Mouse (Mus musculus) limb, embryonic 14.5 days (tissue): Measurements from ENCODE around the gene Cyp2u1. TPM values are rescaled to one million over a fixed set of nuclear protein-coding genes. Genes with fewer than 3 reads are reported as not detected.

Experiments used
- ATAC-seq: fragments of 200-750 bp; cut with Nextera tagmentation; 2 replicates; pipeline ENCODE4 v1.8.0; 2017; ENCODE audit warnings: low read depth, moderate number of reproducible peaks, moderate TSS enrichment; ENCODE audit not compliant: low FRiP score
- DNase-seq: peaks from one replicate; pipeline ENCODE4 v3.0.0-alpha.2; 2015; ENCODE audit warnings: low spot score
- H3K27ac ChIP-seq: fragments of 300-500 bp; sonication (generic); replicated peaks from 2 replicates; pipeline ENCODE4 v1.5.1; 2014; ENCODE audit warnings: low read depth, mild to moderate bottlenecking, low read length, moderate library complexity, mixed read lengths
- H3K27me3 ChIP-seq: fragments of 300-500 bp; sonication (generic); 2 replicates; pipeline ENCODE4 v1.6.1; 2014; ENCODE audit warnings: low read length, mixed read lengths; ENCODE audit not compliant: control insufficient read depth, insufficient read depth
- H3K36me3 ChIP-seq: fragments of 300-500 bp; sonication (generic); 2 replicates; pipeline ENCODE4 v1.6.1; 2014; ENCODE audit warnings: mild to moderate bottlenecking, low read length, moderate library complexity, mixed read lengths; ENCODE audit not compliant: control insufficient read depth, insufficient read depth
- H3K4me1 ChIP-seq: fragments of 300-500 bp; sonication (generic); 2 replicates; pipeline ENCODE4 v1.6.1; 2014; ENCODE audit warnings: antibody characterized with exemption, low read length, mixed read lengths; ENCODE audit not compliant: control insufficient read depth, insufficient read depth
- H3K4me2 ChIP-seq: fragments of 300-500 bp; sonication (generic); replicated peaks from 2 replicates; pipeline ENCODE4 v1.6.1; 2014; ENCODE audit warnings: low read depth, mild to moderate bottlenecking, low read length, moderate library complexity; ENCODE audit not compliant: severe bottlenecking
- H3K4me3 ChIP-seq: fragments of 300-500 bp; sonication (generic); replicated peaks from 2 replicates; pipeline ENCODE4 v1.5.1; 2014; ENCODE audit warnings: low read length
- H3K9ac ChIP-seq: fragments of 300-500 bp; sonication (generic); 2 replicates; pipeline ENCODE4 v1.6.1; 2014; ENCODE audit warnings: mild to moderate bottlenecking, low read depth, low read length, moderate library complexity; ENCODE audit not compliant: severe bottlenecking
- H3K9me3 ChIP-seq: fragments of 300-500 bp; sonication (generic); 2 replicates; pipeline ENCODE4 v1.6.1; 2016; ENCODE audit warnings: low read length; ENCODE audit not compliant: control insufficient read depth
- POLR2A ChIP-seq: fragments of 200-500 bp; IDR thresholded peaks from 2 replicates; pipeline ENCODE4 v1.8.0; 2012; ENCODE audit warnings: inconsistent platforms, mild to moderate bottlenecking, moderate library complexity, borderline replicate concordance; ENCODE audit not compliant: insufficient read depth, insufficient read length; ENCODE audit errors: extremely low read depth
- WGBS: fragments of 180-500 bp; shearing (Covaris S2); extraction: QIAGEN DNeasy Blood & Tissue Kit; methylation state at CpG from one replicate; pipeline ENCODE4 v1.1.7; 2014; 5-methylcytosine and 5-hydroxymethylcytosine counted together
- polyA plus RNA-seq, 2 experiments: library from polyadenylated mRNA; depleted of rRNA in 1 of 2; stranded (reverse) in 1 of 2; unstranded in 1 of 2; fragments of >200 nt; fragmentation: Nextera tagmentation in 1 of 2; extraction: Ambion mirVana in 1 of 2; gene quantifications; 2 replicates each; pipeline versions ENCODE4 v1.2.1 to v1.2.3; 2012 to 2014

Cyp2u1 gene
- polyA plus RNA-seq, 2 experiments: 1.2 to 1.7 TPM

GRCm38 (mm10) chr3:131335117-131335547 lies 32.1 kb upstream of the Cyp2u1 start:
- Histone ChIP-seq H3K9me3 (no peaks in the 10 kb centered on the region), H3K36me3 (no peaks in the 10 kb centered on the region), H3K27me3 (no peaks in the 10 kb centered on the region), H3K27ac (no peak overlapping the region), H3K9ac (no peak overlapping the region), H3K4me2 (peak overlapping the region; percentile 33), H3K4me3 (no peak overlapping the region), H3K4me1 (peaks cover 8% of the 10 kb centered on the region; the same call in 1 of the 2 replicates)
- ATAC-seq: no peak
- TF ChIP-seq POLR2A: no peak
- no peak for DNase-seq
- WGBS: 36% methylated on average over 8 of the region's 8 CpGs

- H3K4me1 ChIP-seq: peaks cover under 1% of the 10 kb centered on the region; the same call in 1 of the 2 replicates
- WGBS: 78% methylated on average over 7 of the region's 7 CpGs
- no peak overlapping the region for H3K4me2 ChIP-seq
- H3K4me3 ChIP-seq: no peak overlapping the region
- no peak for ATAC-seq
- H3K27ac ChIP-seq: no peak overlapping the region
- H3K9ac ChIP-seq: no peak overlapping the region
- no peak for DNase-seq
- no peaks in the 10 kb centered on the region for H3K36me3 ChIP-seq
- H3K9me3 ChIP-seq: 0 out of 2 replicates have a peak, but pooled peaks cover 3% of the 10 kb centered on the region
- no peak for TF ChIP-seq POLR2A
- no peaks in the 10 kb centered on the region for H3K27me3 ChIP-seq
These were observed 24.2 kb upstream of the Cyp2u1 start for GRCm38 (mm10) chr3:131327189-131327588.

- Histone ChIP-seq H3K4me1 (peaks cover 5% of the 10 kb centered on the region; the same call in 1 of the 2 replicates), H3K4me2 (no peak overlapping the region), H3K27ac (no peak overlapping the region), H3K9me3 (0 out of 2 replicates have a peak, but pooled peaks cover 3% of the 10 kb centered on the region), H3K36me3 (no peaks in the 10 kb centered on the region), H3K27me3 (no peaks in the 10 kb centered on the region), H3K9ac (no peak overlapping the region), H3K4me3 (no peak overlapping the region)
- no peak for TF ChIP-seq POLR2A
- ATAC-seq: no peak
- WGBS: 77% methylated on average over 4 of the region's 4 CpGs
- DNase-seq: no peak
These were observed 23.6 kb upstream of the Cyp2u1 start for GRCm38 (mm10) chr3:131326637-131327036.

GRCm38 (mm10) chr3:131322081-131322815 lies 19.2 kb upstream of the Cyp2u1 start:
- WGBS: 37% methylated on average over 14 of the region's 14 CpGs
- H3K9ac ChIP-seq: no peak overlapping the region
- H3K27me3 ChIP-seq: no peaks in the 10 kb centered on the region
- ATAC-seq: no peak
- no peak for TF ChIP-seq POLR2A
- no peak overlapping the region for H3K4me3 ChIP-seq
- no peak for DNase-seq
- H3K4me1 ChIP-seq: peaks cover 10% of the 10 kb centered on the region
- no peak overlapping the region for H3K4me2 ChIP-seq
- H3K36me3 ChIP-seq: no peaks in the 10 kb centered on the region
- H3K27ac ChIP-seq: no peak overlapping the region
- H3K9me3 ChIP-seq: no peaks in the 10 kb centered on the region

- ATAC-seq: peak; percentile 44; the same call in 1 of the 2 replicates
- TF ChIP-seq POLR2A: no peak
- no peak overlapping the region for H3K27ac ChIP-seq
- peak overlapping the region; percentile 41 for H3K4me2 ChIP-seq
- H3K36me3 ChIP-seq: no peaks in the 10 kb centered on the region
- no peaks in the 10 kb centered on the region for H3K9me3 ChIP-seq
- 6% methylated on average over 3 of the region's 3 CpGs for WGBS
- no peak overlapping the region for H3K9ac ChIP-seq
- DNase-seq: peak; percentile 84
- H3K4me1 ChIP-seq: peaks cover 17% of the 10 kb centered on the region
- H3K27me3 ChIP-seq: no peaks in the 10 kb centered on the region
- H3K4me3 ChIP-seq: no peak overlapping the region; the same call in 1 of the 2 replicates
These were observed 17.2 kb upstream of the Cyp2u1 start for GRCm38 (mm10) chr3:131320184-131320583.

GRCm38 (mm10) chr3:131318211-131318610 lies 15.2 kb upstream of the Cyp2u1 start:
- Histone ChIP-seq H3K36me3 (no peaks in the 10 kb centered on the region), H3K27ac (no peak overlapping the region), H3K27me3 (no peaks in the 10 kb centered on the region), H3K4me3 (no peak overlapping the region), H3K4me1 (peaks cover 17% of the 10 kb centered on the region), H3K4me2 (no peak overlapping the region), H3K9ac (no peak overlapping the region), H3K9me3 (no peaks in the 10 kb centered on the region)
- no peak for TF ChIP-seq POLR2A
- WGBS: 59% methylated on average over 2 of the region's 2 CpGs
- DNase-seq: no peak
- ATAC-seq: no peak
